Mouse (Mus musculus): ENCODE measurements around the gene Slc37a4. TPM values are rescaled to one million over a fixed set of nuclear protein-coding genes. Genes with fewer than 3 reads are reported as not detected.

Slc37a4 gene
- polyA plus RNA-seq, 1 experiment from 2014 or later: 38.1 TPM

DNA sequence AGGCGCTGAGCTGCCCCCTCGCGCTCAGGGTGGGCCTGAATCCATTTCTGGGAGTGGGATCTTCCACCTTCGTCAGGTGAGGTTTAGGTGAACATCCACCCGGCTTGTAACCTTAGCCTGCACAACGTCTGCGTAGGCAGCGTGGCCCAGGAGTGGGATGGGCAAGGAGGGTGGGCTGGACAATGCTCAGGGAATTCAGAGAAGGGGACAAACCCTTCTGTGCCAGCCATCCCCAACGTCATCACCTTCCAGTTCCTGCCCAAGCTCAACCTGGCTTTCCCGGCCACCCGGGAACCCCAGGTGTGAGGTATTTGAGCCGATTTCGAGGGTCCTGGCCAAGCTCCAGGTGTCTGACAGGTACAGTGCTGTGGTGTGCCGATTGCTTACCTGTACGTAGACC is 16.8 kb upstream of the Slc37a4 start:
- H3K36me3 ChIP-seq (ENCODE audit: control insufficient read depth, insufficient read depth, low read length): peaks cover 41% of the 10 kb centered on the region
- peak overlapping the region; percentile 78 for H3K27ac ChIP-seq (ENCODE audit: low read depth)
- peaks cover 9% of the 10 kb centered on the region for H3K4me1 ChIP-seq (replicated peaks; ENCODE audit: control insufficient read depth, insufficient read depth, low read length)
- peak overlapping the region; percentile 93 for H3K9ac ChIP-seq (ENCODE audit: low read length)
- WGBS: 7% methylated on average over 15 of the region's 15 CpGs
- peak overlapping the region; percentile 92 for H3K4me3 ChIP-seq (ENCODE audit: low read depth, low read length)
- ATAC-seq (replicated peaks; ENCODE audit: low FRiP score, low TSS enrichment, low read depth): peak; percentile 21; the same call in 1 of the 2 replicates
- H3K9me3 ChIP-seq (ENCODE audit: control insufficient read depth, low read length): no peaks in the 10 kb centered on the region
- H3K27me3 ChIP-seq (replicated peaks; ENCODE audit: control insufficient read depth, insufficient read depth, low read length): no peaks in the 10 kb centered on the region
- peak overlapping the region; percentile 74 for H3K4me2 ChIP-seq (ENCODE audit: low read length)
- no peak for DNase-seq (ENCODE audit: low spot score)

DNA sequence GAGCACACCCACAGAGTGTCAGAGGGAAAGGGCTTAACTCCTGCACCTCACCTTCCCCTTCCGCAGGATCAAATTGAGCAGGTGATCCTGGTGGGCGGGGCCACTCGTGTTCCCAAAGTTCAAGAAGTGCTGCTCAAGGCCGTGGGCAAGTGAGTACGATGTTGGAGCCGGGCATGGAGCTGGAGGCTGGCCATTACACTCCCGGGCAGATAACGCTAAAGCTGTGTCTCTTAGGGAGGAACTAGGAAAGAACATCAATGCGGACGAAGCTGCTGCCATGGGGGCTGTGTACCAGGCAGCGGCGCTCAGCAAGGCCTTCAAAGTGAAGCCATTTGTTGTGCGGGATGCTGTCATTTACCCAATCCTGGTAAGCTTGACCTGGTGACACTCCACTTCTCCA is 12.1 kb upstream of the Slc37a4 start:
- WGBS: 90% methylated on average over 13 of the region's 13 CpGs
- Histone ChIP-seq H3K9ac (ENCODE audit: low read length) (no peak overlapping the region), H3K27me3 (replicated peaks; ENCODE audit: control insufficient read depth, insufficient read depth, low read length) (no peaks in the 10 kb centered on the region), H3K4me2 (ENCODE audit: low read length) (no peak overlapping the region), H3K36me3 (ENCODE audit: control insufficient read depth, insufficient read depth, low read length) (peaks cover 89% of the 10 kb centered on the region), H3K27ac (ENCODE audit: low read depth) (no peak overlapping the region), H3K4me1 (replicated peaks; ENCODE audit: control insufficient read depth, insufficient read depth, low read length) (peaks cover 6% of the 10 kb centered on the region), H3K4me3 (ENCODE audit: low read depth, low read length) (no peak overlapping the region), H3K9me3 (ENCODE audit: control insufficient read depth, low read length) (no peaks in the 10 kb centered on the region)
- DNase-seq (ENCODE audit: low spot score): no peak
- no peak for ATAC-seq (replicated peaks; ENCODE audit: low FRiP score, low TSS enrichment, low read depth)

DNA sequence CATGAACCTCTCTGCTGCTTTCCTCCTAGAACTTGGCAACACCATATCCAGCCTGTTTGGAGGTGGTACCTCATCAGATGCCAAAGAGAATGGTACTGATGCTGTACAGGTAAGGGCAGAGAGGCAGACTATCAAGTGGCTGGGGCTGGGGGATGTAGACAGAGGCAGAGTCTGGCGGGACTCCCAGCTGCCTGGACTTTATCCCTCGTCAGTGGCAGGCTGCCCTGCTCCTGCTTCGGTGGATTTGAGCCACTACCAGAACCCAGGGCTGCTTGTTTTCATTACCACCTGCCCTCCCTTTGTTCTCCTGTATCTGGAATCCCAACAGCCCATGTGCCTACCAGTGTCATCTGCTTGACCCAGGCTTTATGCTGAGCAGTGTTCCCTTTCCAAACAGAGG is 9.4 kb upstream of the Slc37a4 start:
- Histone ChIP-seq H3K27me3 (replicated peaks; ENCODE audit: control insufficient read depth, insufficient read depth, low read length) (no peaks in the 10 kb centered on the region), H3K4me1 (replicated peaks; ENCODE audit: control insufficient read depth, insufficient read depth, low read length) (no peaks in the 10 kb centered on the region), H3K9me3 (ENCODE audit: control insufficient read depth, low read length) (no peaks in the 10 kb centered on the region), H3K9ac (ENCODE audit: low read length) (no peak overlapping the region), H3K27ac (ENCODE audit: low read depth) (no peak overlapping the region), H3K4me3 (ENCODE audit: low read depth, low read length) (no peak overlapping the region), H3K4me2 (ENCODE audit: low read length) (no peak overlapping the region), H3K36me3 (ENCODE audit: control insufficient read depth, insufficient read depth, low read length) (peaks cover 96% of the 10 kb centered on the region)
- 74% methylated on average over 3 of the region's 3 CpGs for WGBS
- DNase-seq (ENCODE audit: low spot score): no peak
- no peak for ATAC-seq (replicated peaks; ENCODE audit: low FRiP score, low TSS enrichment, low read depth)

DNA sequence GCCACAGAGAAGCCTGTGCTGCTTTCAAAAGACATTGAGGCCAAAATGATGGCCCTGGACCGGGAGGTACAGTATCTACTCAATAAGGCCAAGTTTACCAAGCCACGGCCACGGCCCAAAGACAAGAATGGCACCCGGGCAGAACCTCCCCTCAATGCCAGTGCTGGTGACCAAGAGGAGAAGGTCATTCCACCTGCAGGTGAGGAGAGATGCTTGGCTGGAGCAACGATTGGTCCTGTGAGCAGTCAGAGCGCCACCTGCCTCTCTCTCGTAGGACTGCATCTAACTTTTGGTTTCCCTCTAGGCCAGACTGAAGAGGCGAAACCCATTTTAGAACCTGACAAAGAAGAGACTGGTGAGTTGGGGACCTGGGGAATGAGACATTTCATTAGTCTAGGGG is 7.4 kb upstream of the Slc37a4 start:
- Histone ChIP-seq H3K9me3 (ENCODE audit: control insufficient read depth, low read length) (no peaks in the 10 kb centered on the region), H3K36me3 (ENCODE audit: control insufficient read depth, insufficient read depth, low read length) (peaks cover 80% of the 10 kb centered on the region), H3K4me2 (ENCODE audit: low read length) (no peak overlapping the region), H3K27ac (ENCODE audit: low read depth) (no peak overlapping the region), H3K9ac (ENCODE audit: low read length) (no peak overlapping the region), H3K27me3 (replicated peaks; ENCODE audit: control insufficient read depth, insufficient read depth, low read length) (no peaks in the 10 kb centered on the region), H3K4me1 (replicated peaks; ENCODE audit: control insufficient read depth, insufficient read depth, low read length) (no peaks in the 10 kb centered on the region), H3K4me3 (ENCODE audit: low read depth, low read length) (no peak overlapping the region)
- ATAC-seq (replicated peaks; ENCODE audit: low FRiP score, low TSS enrichment, low read depth) (no peak), DNase-seq (ENCODE audit: low spot score) (no peak)
- WGBS: 67% methylated on average over 8 of the region's 8 CpGs

DNA sequence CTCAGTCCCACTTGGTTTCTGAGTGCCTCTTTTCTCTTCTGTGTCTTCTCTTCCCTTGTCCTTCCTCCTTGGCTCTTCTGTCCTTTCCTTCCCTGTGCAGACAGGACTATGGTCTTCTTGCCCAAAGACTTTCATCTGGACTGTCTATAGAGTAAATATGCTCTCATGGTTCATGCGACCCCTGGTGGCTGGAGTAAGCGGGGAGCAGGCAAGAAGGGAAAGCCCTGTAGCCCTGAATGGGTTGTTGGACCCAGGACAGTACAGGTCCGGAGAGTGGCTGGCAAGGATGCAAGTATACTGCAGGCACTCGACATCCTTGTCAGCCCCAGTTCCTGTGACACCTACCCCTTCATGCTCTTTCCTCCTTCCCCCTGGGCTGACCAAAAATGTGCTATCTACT is 5.2 kb upstream of the Slc37a4 start:
- H3K27me3 ChIP-seq (replicated peaks; ENCODE audit: control insufficient read depth, insufficient read depth, low read length): no peaks in the 10 kb centered on the region
- no peak overlapping the region for H3K4me2 ChIP-seq (ENCODE audit: low read length)
- ATAC-seq (replicated peaks; ENCODE audit: low FRiP score, low TSS enrichment, low read depth): no peak
- H3K9me3 ChIP-seq (ENCODE audit: control insufficient read depth, low read length): no peaks in the 10 kb centered on the region
- 37% methylated on average over 4 of the region's 4 CpGs for whole genome bisulfite sequencing
- no peak overlapping the region for H3K27ac ChIP-seq (ENCODE audit: low read depth)
- H3K4me1 ChIP-seq (replicated peaks; ENCODE audit: control insufficient read depth, insufficient read depth, low read length): 0 out of 2 replicates have a peak, but pooled peaks cover 5% of the 10 kb centered on the region
- peak; percentile 84 for DNase-seq (ENCODE audit: low spot score)
- no peak overlapping the region for H3K4me3 ChIP-seq (ENCODE audit: low read depth, low read length)
- H3K36me3 ChIP-seq (ENCODE audit: control insufficient read depth, insufficient read depth, low read length): peaks cover 58% of the 10 kb centered on the region
- no peak overlapping the region for H3K9ac ChIP-seq (ENCODE audit: low read length)

DNA sequence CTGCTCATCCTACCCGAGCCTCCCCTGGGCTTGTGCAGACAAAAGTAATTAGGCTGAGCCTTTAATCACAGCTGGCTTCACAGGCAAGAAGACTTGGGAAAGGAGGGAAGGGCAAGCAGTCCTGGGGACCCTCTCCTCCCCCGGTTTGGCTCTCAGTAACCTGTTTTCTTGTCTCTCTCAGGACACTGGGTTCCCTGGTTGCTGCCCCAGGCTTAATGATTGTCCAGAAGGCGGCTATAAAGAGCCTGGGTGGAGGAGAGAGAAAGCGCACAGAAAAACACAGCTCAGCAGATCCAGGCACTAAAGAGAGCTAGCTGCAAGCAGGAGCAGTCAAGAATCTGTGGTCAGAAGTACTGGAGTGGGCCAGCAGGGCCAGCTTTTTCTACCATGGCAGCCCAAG is 1.4 kb downstream of the Slc37a4 start:
- H3K9ac ChIP-seq (ENCODE audit: low read length): peak overlapping the region; percentile 72; the same call in 1 of the 2 replicates
- H3K9me3 ChIP-seq (ENCODE audit: control insufficient read depth, low read length): no peaks in the 10 kb centered on the region
- H3K27me3 ChIP-seq (replicated peaks; ENCODE audit: control insufficient read depth, insufficient read depth, low read length): no peaks in the 10 kb centered on the region
- H3K4me2 ChIP-seq (ENCODE audit: low read length): peak overlapping the region; percentile 87
- 11% methylated on average over 4 of the region's 4 CpGs for whole genome bisulfite sequencing
- H3K4me1 ChIP-seq (replicated peaks; ENCODE audit: control insufficient read depth, insufficient read depth, low read length): peaks cover 5% of the 10 kb centered on the region; the same call in 1 of the 2 replicates
- DNase-seq (ENCODE audit: low spot score): no peak
- peak overlapping the region; percentile 83 for H3K4me3 ChIP-seq (ENCODE audit: low read depth, low read length)
- ATAC-seq (replicated peaks; ENCODE audit: low FRiP score, low TSS enrichment, low read depth): no peak
- peak overlapping the region; percentile 65 for H3K27ac ChIP-seq (ENCODE audit: low read depth)
- peaks cover 38% of the 10 kb centered on the region for H3K36me3 ChIP-seq (ENCODE audit: control insufficient read depth, insufficient read depth, low read length)

DNA sequence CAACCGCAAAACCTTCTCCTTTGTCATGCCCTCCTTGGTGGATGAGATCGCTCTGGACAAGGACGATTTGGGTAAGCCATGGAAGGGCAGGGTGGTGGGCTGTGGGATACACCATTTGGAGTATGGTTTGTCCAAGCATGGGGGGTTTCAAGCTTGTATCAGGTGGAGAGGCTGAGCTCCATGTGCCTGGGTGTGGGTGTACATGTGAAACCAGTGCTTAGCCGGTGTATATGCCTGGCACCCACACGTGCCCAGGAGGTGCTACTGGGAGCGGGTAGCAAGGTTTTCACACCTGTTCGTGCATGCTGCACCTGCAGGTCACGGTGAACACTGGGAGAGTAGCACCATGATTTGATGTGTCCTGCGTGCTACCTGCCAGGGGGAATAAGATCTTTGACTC is 1.9 kb downstream of the Slc37a4 start:
- no peaks in the 10 kb centered on the region for H3K27me3 ChIP-seq (replicated peaks; ENCODE audit: control insufficient read depth, insufficient read depth, low read length)
- H3K4me1 ChIP-seq (replicated peaks; ENCODE audit: control insufficient read depth, insufficient read depth, low read length): peaks cover 5% of the 10 kb centered on the region; the same call in 1 of the 2 replicates
- peaks cover 43% of the 10 kb centered on the region for H3K36me3 ChIP-seq (ENCODE audit: control insufficient read depth, insufficient read depth, low read length)
- peak overlapping the region; percentile 72; the same call in 1 of the 2 replicates for H3K9ac ChIP-seq (ENCODE audit: low read length)
- DNase-seq (ENCODE audit: low spot score): no peak
- WGBS: 75% methylated on average over 9 of the region's 9 CpGs
- H3K4me3 ChIP-seq (ENCODE audit: low read depth, low read length): peak overlapping the region; percentile 83
- no peaks in the 10 kb centered on the region for H3K9me3 ChIP-seq (ENCODE audit: control insufficient read depth, low read length)
- ATAC-seq (replicated peaks; ENCODE audit: low FRiP score, low TSS enrichment, low read depth): no peak
- H3K27ac ChIP-seq (ENCODE audit: low read depth): peak overlapping the region; percentile 65; the same call in 1 of the 2 replicates
- peak overlapping the region; percentile 87 for H3K4me2 ChIP-seq (ENCODE audit: low read length)

DNA sequence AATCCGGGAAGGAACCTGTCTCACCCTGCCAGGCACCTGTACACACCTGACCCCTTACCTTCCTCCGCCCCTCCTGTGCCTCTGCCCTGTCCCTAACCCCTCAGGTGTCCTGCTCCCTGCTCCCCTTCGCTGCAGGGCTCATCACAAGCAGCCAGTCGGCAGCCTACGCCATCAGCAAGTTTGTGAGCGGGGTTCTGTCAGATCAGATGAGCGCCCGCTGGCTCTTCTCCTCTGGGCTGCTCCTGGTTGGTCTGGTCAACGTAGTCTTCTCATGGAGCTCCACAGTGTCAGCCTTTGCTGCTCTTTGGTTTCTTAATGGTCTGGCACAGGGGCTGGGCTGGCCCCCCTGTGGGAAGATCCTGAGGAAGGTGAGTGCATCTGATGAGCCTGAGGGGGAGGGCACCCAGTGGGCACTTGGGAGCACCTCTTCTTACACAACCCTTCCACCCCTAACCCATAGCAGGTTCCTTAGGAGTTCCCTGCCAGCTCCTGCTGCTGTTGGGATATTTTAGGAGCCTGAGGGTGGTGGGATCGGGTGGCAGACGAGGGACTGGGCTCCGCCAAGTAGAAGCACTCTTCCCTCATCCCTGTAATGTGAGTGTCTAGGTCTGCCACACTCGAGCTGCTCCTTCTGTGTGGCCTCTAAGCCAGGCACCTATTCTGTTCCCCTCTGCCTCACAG is 2.6 kb downstream of the Slc37a4 start:
- H3K4me3 ChIP-seq (ENCODE audit: low read depth, low read length): no peak overlapping the region

DNA sequence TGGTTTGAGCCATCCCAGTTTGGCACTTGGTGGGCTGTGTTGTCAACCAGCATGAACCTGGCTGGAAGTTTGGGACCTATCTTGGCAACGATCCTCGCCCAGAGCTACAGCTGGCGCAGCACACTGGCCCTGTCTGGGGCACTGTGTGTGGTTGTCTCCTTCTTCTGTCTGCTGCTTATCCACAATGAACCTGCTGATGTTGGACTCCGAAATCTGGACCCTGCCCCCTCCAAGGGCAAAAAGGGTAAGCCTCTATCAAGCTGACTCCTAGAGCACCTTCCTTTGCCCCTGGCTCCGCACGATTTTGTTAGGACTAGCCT is 3.1 kb downstream of the Slc37a4 start:
- Histone ChIP-seq H3K9ac (ENCODE audit: low read length) (no peak overlapping the region), H3K9me3 (ENCODE audit: control insufficient read depth, low read length) (no peaks in the 10 kb centered on the region), H3K4me2 (ENCODE audit: low read length) (no peak overlapping the region), H3K27ac (ENCODE audit: low read depth) (no peak overlapping the region), H3K4me1 (replicated peaks; ENCODE audit: control insufficient read depth, insufficient read depth, low read length) (peaks cover 5% of the 10 kb centered on the region; the same call in 1 of the 2 replicates), H3K4me3 (ENCODE audit: low read depth, low read length) (no peak overlapping the region), H3K36me3 (ENCODE audit: control insufficient read depth, insufficient read depth, low read length) (peaks cover 55% of the 10 kb centered on the region), H3K27me3 (replicated peaks; ENCODE audit: control insufficient read depth, insufficient read depth, low read length) (no peaks in the 10 kb centered on the region)
- WGBS: 90% methylated on average over 6 of the region's 6 CpGs
- no peak for ATAC-seq (replicated peaks; ENCODE audit: low FRiP score, low TSS enrichment, low read depth)
- no peak for DNase-seq (ENCODE audit: low spot score)

More for the DNA sequence above, 2.6 kb downstream of the Slc37a4 start:
- no peak overlapping the region for H3K27ac ChIP-seq (ENCODE audit: low read depth)
- WGBS: 71% methylated on average over 13 of the region's 13 CpGs
- DNase-seq (ENCODE audit: low spot score) (no peak), ATAC-seq (replicated peaks; ENCODE audit: low FRiP score, low TSS enrichment, low read depth) (no peak)
- no peaks in the 10 kb centered on the region for H3K27me3 ChIP-seq (replicated peaks; ENCODE audit: control insufficient read depth, insufficient read depth, low read length)
- peaks cover 5% of the 10 kb centered on the region; the same call in 1 of the 2 replicates for H3K4me1 ChIP-seq (replicated peaks; ENCODE audit: control insufficient read depth, insufficient read depth, low read length)
- H3K9ac ChIP-seq (ENCODE audit: low read length): no peak overlapping the region
- peak overlapping the region; percentile 87 for H3K4me2 ChIP-seq (ENCODE audit: low read length)
- H3K36me3 ChIP-seq (ENCODE audit: control insufficient read depth, insufficient read depth, low read length): peaks cover 50% of the 10 kb centered on the region
- H3K9me3 ChIP-seq (ENCODE audit: control insufficient read depth, low read length): no peaks in the 10 kb centered on the region

All from intestine, embryonic 14.5 days (tissue).